Mouse (Mus musculus): ENCODE measurements around the gene Nans. TPM values are rescaled to one million over a fixed set of nuclear protein-coding genes. Genes with fewer than 3 reads are reported as not detected.
A peak's percentile ranks its signal among the peaks of the same experiment; 100 is the strongest.

Nans gene
- polyA plus RNA-seq (2015; fragmentation: Nextera tagmentation; extraction: Ambion mirVana), result 73.0 and 82.4 TPM in 2 replicates

DNA sequence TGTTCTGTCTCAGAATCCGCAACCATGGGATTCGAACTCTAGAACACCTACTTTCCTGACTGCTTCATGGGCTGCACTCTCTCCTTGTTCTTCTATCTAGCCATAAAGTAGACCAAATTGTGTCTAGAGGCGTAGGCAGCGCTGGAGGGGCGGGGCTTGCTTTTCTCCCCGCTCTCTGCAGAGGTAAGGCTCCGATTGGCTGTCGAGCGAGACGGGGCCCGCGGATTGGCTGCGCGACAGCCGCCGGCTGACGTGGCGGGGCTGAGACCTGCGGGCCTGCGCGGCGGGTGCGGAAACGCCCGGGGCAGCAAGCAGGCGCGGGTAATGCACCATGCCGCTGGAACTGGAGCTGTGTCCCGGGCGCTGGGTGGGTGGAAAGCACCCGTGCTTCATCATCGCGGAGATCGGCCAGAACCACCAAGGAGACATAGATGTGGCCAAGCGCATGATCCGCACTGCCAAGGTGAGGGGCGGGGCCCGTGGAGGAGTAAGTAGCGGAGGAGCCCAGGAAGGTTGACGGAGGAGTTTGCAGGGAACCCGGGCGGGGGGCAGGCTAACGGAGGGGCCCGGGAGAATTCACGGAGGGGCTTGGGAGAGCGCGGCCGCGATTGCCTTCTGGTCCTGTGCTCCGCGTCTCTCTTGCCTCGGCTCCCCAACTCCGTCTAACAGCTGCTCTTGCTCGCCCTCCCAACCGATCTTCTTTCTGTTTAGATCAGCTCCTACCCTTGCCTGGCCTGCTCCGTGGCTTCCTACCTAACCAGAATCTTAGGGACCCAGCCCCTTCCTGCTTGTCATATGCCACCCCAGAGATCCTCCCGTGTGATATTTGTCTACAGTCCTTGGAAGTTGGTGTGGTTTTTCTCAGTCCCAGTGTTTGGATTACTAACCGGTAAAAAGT lies at the start of gene Nans:
TSS of gene Nans (plus strand) at position 221 of the 898 bp plus-strand sequence.
- peak within 1 kb of the TSS; percentile 70 for H3K27ac ChIP-seq
- no peaks in the 10 kb centered on the region for H3K27me3 ChIP-seq
- WGBS, result under 1% methylated on average over 58 of the region's 58 CpGs
- peak within 1 kb of the TSS; percentile 84 for H3K4me2 ChIP-seq
- H3K36me3 ChIP-seq, result peaks cover 19% of the 10 kb centered on the region
- peaks cover 17% of the 10 kb centered on the region; the same call in 1 of the 2 replicates for H3K4me1 ChIP-seq
- peak; percentile 98 for ATAC-seq (replicated peaks; ENCODE audit: low FRiP score)
- H3K4me3 ChIP-seq (replicated peaks), result peak within 1 kb of the TSS; percentile 71
- H3K9ac ChIP-seq, result peak within 1 kb of the TSS; percentile 78
- H3K9me3 ChIP-seq (replicated peaks), result no peaks in the 10 kb centered on the region

DNA sequence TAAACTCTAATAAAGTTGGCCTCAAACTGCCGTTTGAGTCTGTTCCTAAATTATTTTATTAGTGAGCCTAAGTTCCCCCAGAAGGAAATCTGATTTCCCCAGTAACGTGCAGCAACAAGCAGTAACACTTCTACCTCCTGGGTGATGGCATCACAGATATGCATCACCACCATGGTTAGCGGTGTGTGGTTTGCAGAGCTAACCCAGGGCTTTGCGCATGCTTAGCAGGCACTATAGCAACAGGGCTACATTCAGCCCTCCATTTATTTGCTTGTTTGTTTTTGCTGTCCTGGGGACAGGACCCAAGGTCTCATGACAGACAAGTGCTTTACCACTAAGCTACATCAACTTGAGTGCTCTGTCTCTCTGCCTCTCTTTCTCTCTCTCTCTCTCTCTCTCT lies 46.5 kb upstream of the Nans start:
- Histone ChIP-seq H3K4me3 (replicated peaks) (no peak overlapping the region), H3K9ac (no peak overlapping the region), H3K9me3 (replicated peaks) (no peaks in the 10 kb centered on the region), H3K27ac (no peak overlapping the region), H3K4me2 (no peak overlapping the region), H3K27me3 (no peaks in the 10 kb centered on the region), H3K4me1 (0 out of 2 replicates have a peak, but pooled peaks cover 3% of the 10 kb centered on the region), H3K36me3 (no peaks in the 10 kb centered on the region)
- WGBS, result 60% methylated on average over 4 of the region's 4 CpGs
- ATAC-seq (replicated peaks; ENCODE audit: low FRiP score), result no peak

DNA sequence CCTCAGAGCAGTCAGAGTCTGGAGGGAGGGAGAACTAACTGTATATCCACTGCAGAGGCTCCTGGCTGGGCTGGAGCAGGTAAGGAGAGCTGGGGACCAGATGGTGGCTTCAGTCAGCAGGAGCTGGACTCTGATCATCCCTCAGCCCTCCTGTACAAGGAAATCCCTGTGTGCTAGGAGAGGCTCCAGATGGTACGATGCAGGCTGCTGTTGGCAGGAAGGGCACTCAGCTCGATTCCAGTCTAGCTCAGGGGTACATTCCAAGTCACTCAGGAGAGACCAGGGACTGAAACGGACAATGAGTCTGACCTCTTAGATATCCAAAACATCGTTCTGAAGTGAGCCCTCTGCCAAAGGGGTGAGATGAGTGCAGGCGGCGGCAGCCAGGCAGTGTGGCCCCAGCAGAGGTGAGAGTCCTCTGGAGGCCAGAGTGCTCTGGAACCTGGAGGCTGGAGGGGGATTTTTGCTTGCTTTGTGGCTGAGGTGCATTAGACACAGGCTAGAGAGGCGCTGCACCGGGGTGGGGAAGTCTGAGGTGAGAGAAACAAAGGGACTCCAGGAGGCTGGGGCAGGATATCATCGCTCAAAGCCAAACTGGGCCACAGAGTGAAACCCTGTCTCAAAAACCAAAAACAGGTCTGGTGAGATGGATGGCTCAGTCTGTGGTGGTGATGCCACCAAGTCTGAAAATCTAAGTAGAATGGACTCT lies 43.7 kb upstream of the Nans start:
- ATAC-seq (replicated peaks; ENCODE audit: low FRiP score), result no peak
- Histone ChIP-seq H3K4me1 (peaks cover 8% of the 10 kb centered on the region; the same call in 1 of the 2 replicates), H3K36me3 (no peaks in the 10 kb centered on the region), H3K9me3 (replicated peaks) (no peaks in the 10 kb centered on the region), H3K9ac (no peak overlapping the region), H3K4me2 (no peak overlapping the region), H3K27me3 (no peaks in the 10 kb centered on the region), H3K27ac (no peak overlapping the region), H3K4me3 (replicated peaks) (no peak overlapping the region)
- WGBS, result 39% methylated on average over 9 of the region's 9 CpGs

GRCm38 (mm10) chr4:46447461-46447860 lies 41.6 kb upstream of the Nans start:
- ATAC-seq (replicated peaks; ENCODE audit: low FRiP score), result no peak
- H3K9ac ChIP-seq, result no peak overlapping the region
- no peaks in the 10 kb centered on the region for H3K27me3 ChIP-seq
- no peaks in the 10 kb centered on the region for H3K9me3 ChIP-seq (replicated peaks)
- H3K36me3 ChIP-seq, result no peaks in the 10 kb centered on the region
- H3K4me3 ChIP-seq (replicated peaks), result no peak overlapping the region
- 56% methylated on average over 1 of the region's 1 CpGs for whole genome bisulfite sequencing
- no peak overlapping the region for H3K4me2 ChIP-seq
- H3K27ac ChIP-seq, result no peak overlapping the region
- H3K4me1 ChIP-seq, result peaks cover 10% of the 10 kb centered on the region

GRCm38 (mm10) chr4:46448886-46449285 lies 40.2 kb upstream of the Nans start:
- Histone ChIP-seq H3K4me2 (no peak overlapping the region), H3K27ac (no peak overlapping the region), H3K27me3 (no peaks in the 10 kb centered on the region), H3K9ac (no peak overlapping the region), H3K36me3 (no peaks in the 10 kb centered on the region), H3K4me1 (peaks cover 24% of the 10 kb centered on the region), H3K4me3 (replicated peaks) (no peak overlapping the region), H3K9me3 (replicated peaks) (no peaks in the 10 kb centered on the region)
- no peak for ATAC-seq (replicated peaks; ENCODE audit: low FRiP score)
- WGBS, result 57% methylated on average over 6 of the region's 6 CpGs

- Histone ChIP-seq H3K36me3 (no peaks in the 10 kb centered on the region), H3K9me3 (replicated peaks) (no peaks in the 10 kb centered on the region), H3K4me1 (peaks cover 36% of the 10 kb centered on the region), H3K27me3 (no peaks in the 10 kb centered on the region), H3K4me2 (peak overlapping the region; percentile 86), H3K4me3 (replicated peaks) (peak overlapping the region; percentile 93), H3K27ac (peak overlapping the region; percentile 99), H3K9ac (peak overlapping the region; percentile 99)
- WGBS, result 31% methylated on average over 7 of the region's 7 CpGs
- ATAC-seq (replicated peaks; ENCODE audit: low FRiP score), result no peak
Observed at GRCm38 (mm10) chr4:46450020-46450518, 39.0 kb upstream of the Nans start.

DNA sequence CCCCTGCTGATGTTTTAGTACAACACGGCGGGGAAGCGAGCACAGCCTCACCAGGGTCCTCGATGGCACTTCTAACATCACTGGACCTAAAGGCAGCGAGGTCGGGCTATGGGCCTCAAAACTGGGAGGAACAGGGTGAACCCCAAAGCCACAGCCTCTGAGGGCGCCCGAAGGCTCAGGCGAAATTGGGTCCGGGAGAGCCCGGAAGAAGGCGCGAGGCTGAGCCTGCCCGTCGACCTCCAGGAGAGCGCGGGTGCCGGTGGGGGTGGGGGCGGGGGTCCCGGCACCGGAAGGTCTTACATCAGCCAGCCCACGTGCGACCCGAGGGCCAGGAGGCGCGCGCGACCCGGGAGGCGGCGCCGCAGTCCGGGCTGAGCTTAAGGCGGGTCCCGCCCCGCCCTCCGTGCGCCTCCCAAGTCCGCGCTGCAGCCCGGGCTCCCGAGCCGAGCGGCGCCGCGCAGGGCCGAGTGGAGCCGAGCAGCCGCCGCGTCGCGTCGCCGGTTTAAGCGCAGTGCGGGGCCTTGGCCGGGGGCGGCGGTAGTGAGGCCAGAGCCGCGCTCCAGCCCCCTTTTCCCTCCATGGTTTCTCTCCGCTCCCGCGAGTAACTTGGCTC lies 38.4 kb upstream of the Nans start, which contains the start of gene Anp32b:
TSS of gene Anp32b (plus strand) at position 384 of the 613 bp plus-strand sequence.
- Histone ChIP-seq H3K4me3 (replicated peaks) (peak within 1 kb of the TSS; percentile 93), H3K9me3 (replicated peaks) (no peaks in the 10 kb centered on the region), H3K27me3 (no peaks in the 10 kb centered on the region), H3K36me3 (no peaks in the 10 kb centered on the region), H3K27ac (peak within 1 kb of the TSS; percentile 99), H3K9ac (peak within 1 kb of the TSS; percentile 99), H3K4me2 (peak within 1 kb of the TSS; percentile 86), H3K4me1 (peaks cover 39% of the 10 kb centered on the region)
- under 1% methylated on average over 65 of the region's 66 CpGs for WGBS
- peak; percentile 97 for ATAC-seq (replicated peaks; ENCODE audit: low FRiP score)

DNA sequence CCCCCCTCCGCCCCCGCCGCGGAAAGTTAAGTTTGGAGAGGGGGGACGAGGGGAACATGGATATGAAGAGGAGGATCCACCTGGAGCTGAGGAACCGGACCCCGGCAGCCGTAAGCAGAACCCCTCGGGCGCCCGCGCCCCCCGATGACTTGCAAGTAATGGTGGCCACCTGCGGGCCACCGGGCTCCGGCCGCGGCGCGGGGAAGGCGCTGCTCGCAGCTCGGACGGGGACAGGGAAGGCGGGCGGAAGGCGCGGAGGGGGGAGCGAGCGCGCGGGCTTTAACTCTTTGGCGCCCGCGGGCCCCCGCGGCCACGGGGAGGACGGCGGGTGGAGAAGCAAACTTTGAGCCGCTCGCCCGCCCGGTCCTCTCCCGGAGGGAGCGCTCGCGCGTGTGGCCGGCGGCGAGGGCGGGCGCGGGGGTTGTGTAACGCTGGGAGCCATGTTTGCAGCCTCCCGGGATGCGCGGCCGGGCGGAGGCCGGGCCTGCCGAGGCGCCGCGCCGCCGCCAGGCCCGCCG lies 37.7 kb upstream of the Nans start:
- ATAC-seq (replicated peaks; ENCODE audit: low FRiP score), result peak; percentile 46
- no peaks in the 10 kb centered on the region for H3K36me3 ChIP-seq
- under 1% methylated on average over 59 of the region's 70 CpGs for WGBS
- H3K4me2 ChIP-seq, result peak overlapping the region; percentile 86
- no peaks in the 10 kb centered on the region for H3K27me3 ChIP-seq
- peak overlapping the region; percentile 99 for H3K27ac ChIP-seq
- H3K9me3 ChIP-seq (replicated peaks), result no peaks in the 10 kb centered on the region
- H3K4me1 ChIP-seq, result peaks cover 43% of the 10 kb centered on the region
- peak overlapping the region; percentile 99 for H3K9ac ChIP-seq
- H3K4me3 ChIP-seq (replicated peaks), result peak overlapping the region; percentile 93

GRCm38 (mm10) chr4:46451758-46452480 lies 37.1 kb upstream of the Nans start:
- 0 out of 2 replicates have a peak, but pooled peaks cover 5% of the 10 kb centered on the region for H3K36me3 ChIP-seq
- peak; percentile 9 for ATAC-seq (replicated peaks; ENCODE audit: low FRiP score)
- H3K9ac ChIP-seq, result peak overlapping the region; percentile 99
- H3K4me1 ChIP-seq, result peaks cover 48% of the 10 kb centered on the region
- no peaks in the 10 kb centered on the region for H3K9me3 ChIP-seq (replicated peaks)
- H3K27me3 ChIP-seq, result no peaks in the 10 kb centered on the region
- peak overlapping the region; percentile 86 for H3K4me2 ChIP-seq
- under 1% methylated on average over 60 of the region's 111 CpGs for WGBS
- H3K27ac ChIP-seq, result peak overlapping the region; percentile 99
- H3K4me3 ChIP-seq (replicated peaks), result peak overlapping the region; percentile 93

GRCm38 (mm10) chr4:46452481-46452850 lies 36.6 kb upstream of the Nans start:
- Histone ChIP-seq H3K4me2 (peak overlapping the region; percentile 86), H3K4me3 (replicated peaks) (peak overlapping the region; percentile 93), H3K9ac (peak overlapping the region; percentile 99), H3K36me3 (0 out of 2 replicates have a peak, but pooled peaks cover 5% of the 10 kb centered on the region), H3K27ac (peak overlapping the region; percentile 99), H3K4me1 (peaks cover 52% of the 10 kb centered on the region), H3K27me3 (no peaks in the 10 kb centered on the region), H3K9me3 (replicated peaks) (no peaks in the 10 kb centered on the region)
- peak; percentile 31 for ATAC-seq (replicated peaks; ENCODE audit: low FRiP score)
- under 1% methylated on average over 19 of the region's 19 CpGs for WGBS

All from kidney, embryonic 15.5 days (tissue).